Mouse (Mus musculus): Measurements from ENCODE around the gene Ccdc90b.

DNA sequence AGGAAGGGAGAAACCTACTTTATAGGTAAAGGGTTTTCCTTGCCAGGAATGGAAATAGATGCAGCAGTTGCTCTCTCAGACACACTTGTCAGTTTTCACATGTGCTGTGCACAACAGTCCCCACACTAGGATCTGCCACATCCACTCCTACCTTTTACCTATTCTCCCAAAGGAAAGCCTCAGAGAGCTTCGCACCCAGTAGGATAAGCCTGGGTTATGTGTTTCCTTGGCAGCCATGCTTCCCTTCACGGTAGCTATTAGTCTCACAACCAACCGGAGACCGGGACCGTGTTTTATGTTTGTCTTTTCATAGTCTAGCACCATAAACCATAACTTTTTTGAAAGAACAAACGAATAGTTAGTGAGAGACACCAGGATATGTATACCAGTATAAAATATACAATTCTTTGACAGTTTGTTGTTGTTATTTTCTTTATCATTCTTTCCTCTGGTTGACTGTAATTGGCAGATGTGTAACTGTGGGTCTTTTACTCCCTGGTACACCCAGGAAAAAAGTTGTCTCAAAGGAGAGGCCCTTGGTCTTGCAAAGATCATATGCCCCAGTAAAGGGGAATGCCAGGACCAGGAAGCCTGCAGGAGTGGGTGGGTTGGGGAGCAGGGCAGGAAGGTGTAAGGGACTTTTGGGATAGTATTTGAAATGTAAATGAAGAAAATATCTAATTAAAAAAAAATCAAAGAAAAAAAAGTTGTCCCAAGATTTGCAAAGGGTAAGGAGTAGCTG lies 10.5 kb upstream of the Ccdc90b start:
- TF ChIP-seq CTCF (IDR thresholded peaks at IDR 0.05; ENCODE audit: low read depth) (no peak), EP300 (IDR thresholded peaks at IDR 0.05; ENCODE audit: low read depth) (no peak)
